Mouse (Mus musculus) liver, postnatal 0 days (tissue): ENCODE data around the gene Cog5. TPM values are rescaled to one million over a fixed set of nuclear protein-coding genes. Genes with fewer than 3 reads are reported as not detected.

ENCODE experiments used
- ATAC-seq: fragments of 200-750 bp; cut with Nextera tagmentation; 2 replicates; pipeline ENCODE4 v1.8.0; 2017; ENCODE audit warnings: mild to moderate bottlenecking, moderate library complexity
- DNase-seq: peaks from one replicate; pipeline ENCODE4 v3.0.0-alpha.2; 2016
- H3K27ac ChIP-seq: fragments of 300-500 bp; sonication (generic); 2 replicates; pipeline ENCODE4 v1.5.1; 2014; ENCODE audit warnings: antibody characterized with exemption, moderate library complexity, mild to moderate bottlenecking, low read depth
- H3K27me3 ChIP-seq: fragments of 300-500 bp; sonication (generic); 2 replicates; pipeline ENCODE4 v1.6.1; 2014; ENCODE audit warnings: low read length, control low read depth, mixed read lengths; ENCODE audit not compliant: insufficient read depth
- H3K36me3 ChIP-seq: fragments of 300-500 bp; sonication (generic); replicated peaks from 2 replicates; pipeline ENCODE4 v1.6.1; 2014; ENCODE audit warnings: mild to moderate bottlenecking, control low read depth, low read length, moderate library complexity, mixed read lengths; ENCODE audit not compliant: insufficient read depth
- H3K4me1 ChIP-seq: fragments of 300-500 bp; sonication (generic); 2 replicates; pipeline ENCODE4 v1.6.1; 2014; ENCODE audit warnings: antibody characterized with exemption, mild to moderate bottlenecking, control low read depth; ENCODE audit not compliant: insufficient read depth
- H3K4me2 ChIP-seq: fragments of 300-500 bp; sonication (generic); 2 replicates; pipeline ENCODE4 v1.6.1; 2014; ENCODE audit warnings: low read depth, mild to moderate bottlenecking, low read length, moderate library complexity, mixed read lengths
- H3K4me3 ChIP-seq: fragments of 300-500 bp; sonication (generic); 2 replicates; pipeline ENCODE4 v1.5.1; 2014; ENCODE audit warnings: low read depth, low read length
- H3K9ac ChIP-seq: fragments of 300-500 bp; sonication (generic); replicated peaks from 2 replicates; pipeline ENCODE4 v1.6.1; 2014; ENCODE audit warnings: mild to moderate bottlenecking, moderate library complexity
- H3K9me3 ChIP-seq: fragments of 300-500 bp; sonication (generic); 2 replicates; pipeline ENCODE4 v1.6.1; 2016; ENCODE audit warnings: mild to moderate bottlenecking, control low read depth, low read length, mixed read lengths
- CTCF ChIP-seq: sonication (generic); IDR thresholded peaks from 2 replicates; pipeline ENCODE4 v1.5.1; 2016; ENCODE audit warnings: antibody characterized with exemption, low read depth
- EP300 ChIP-seq: IDR thresholded peaks from 2 replicates; pipeline ENCODE4 v1.6.1; 2016; ENCODE audit warnings: antibody characterized with exemption, low read depth, mild to moderate bottlenecking
- WGBS: fragments of 180-500 bp; shearing (Covaris S2); extraction: QIAGEN DNeasy Blood & Tissue Kit; methylation state at CpG from one replicate; pipeline ENCODE4 v1.1.7; 2014; ENCODE audit not compliant: insufficient replicate concordance; 5-methylcytosine and 5-hydroxymethylcytosine counted together
- polyA plus RNA-seq: library from polyadenylated mRNA; unstranded; fragments of >200 nt; fragmentation: Nextera tagmentation; extraction: Ambion mirVana; gene quantifications from 2 replicates; pipeline ENCODE4 v1.2.1, GENCODE M21; 2015

Gene Cog5
- polyA plus RNA-seq, 1 experiment from 2014 or later = 6.4 TPM

GRCm38 (mm10) chr12:31967536-31967935 lies 312.9 kb downstream of the Cog5 start:
- peak; percentile 51 for ATAC-seq
- H3K36me3 ChIP-seq = peaks cover 14% of the 10 kb centered on the region
- TF ChIP-seq EP300 = peak; percentile 79; the same call in 1 of the 2 replicates
- peak; percentile 99 for TF ChIP-seq CTCF
- H3K27ac ChIP-seq = peak overlapping the region; percentile 81; the same call in 1 of the 2 replicates
- no peak overlapping the region for H3K9ac ChIP-seq
- WGBS = 3% methylated on average over 2 of the region's 2 CpGs
- H3K27me3 ChIP-seq = no peaks in the 10 kb centered on the region
- no peak overlapping the region for H3K4me3 ChIP-seq
- peak; percentile 55 for DNase-seq
- H3K4me2 ChIP-seq = no peak overlapping the region
- no peaks in the 10 kb centered on the region for H3K9me3 ChIP-seq
- H3K4me1 ChIP-seq = peaks cover 11% of the 10 kb centered on the region

GRCm38 (mm10) chr12:31969111-31969510 lies 314.4 kb downstream of the Cog5 start:
- Histone ChIP-seq H3K4me1 (peaks cover 22% of the 10 kb centered on the region), H3K36me3 (peaks cover 11% of the 10 kb centered on the region), H3K4me2 (no peak overlapping the region), H3K4me3 (no peak overlapping the region), H3K27ac (no peak overlapping the region), H3K9me3 (no peaks in the 10 kb centered on the region), H3K9ac (no peak overlapping the region), H3K27me3 (no peaks in the 10 kb centered on the region)
- ATAC-seq = no peak
- 36% methylated on average over 1 of the region's 1 CpGs for WGBS
- no peak for DNase-seq
- TF ChIP-seq EP300 (no peak), CTCF (no peak)

GRCm38 (mm10) chr12:31971547-31971946 lies 316.9 kb downstream of the Cog5 start:
- Histone ChIP-seq H3K9me3 (no peaks in the 10 kb centered on the region), H3K27ac (no peak overlapping the region), H3K4me3 (no peak overlapping the region), H3K4me2 (no peak overlapping the region), H3K36me3 (peaks cover 5% of the 10 kb centered on the region; the same call in 1 of the 2 replicates), H3K27me3 (no peaks in the 10 kb centered on the region), H3K9ac (no peak overlapping the region), H3K4me1 (peaks cover 11% of the 10 kb centered on the region)
- WGBS = 89% methylated on average over 8 of the region's 8 CpGs
- ATAC-seq (no peak), DNase-seq (no peak)
- TF ChIP-seq EP300 (no peak), CTCF (no peak)

- H3K9ac ChIP-seq = peak overlapping the region; percentile 31
- peak overlapping the region; percentile 96 for H3K27ac ChIP-seq
Observed at GRCm38 (mm10) chr12:31973473-31974172, 319.0 kb downstream of the Cog5 start.

GRCm38 (mm10) chr12:31976544-31976943 lies 321.9 kb downstream of the Cog5 start:
- no peak overlapping the region for H3K9ac ChIP-seq
- DNase-seq (peak; percentile 34), ATAC-seq (no peak)
- H3K4me1 ChIP-seq = peaks cover 11% of the 10 kb centered on the region
- no peak overlapping the region for H3K27ac ChIP-seq
- no peak overlapping the region for H3K4me3 ChIP-seq
- no peaks in the 10 kb centered on the region for H3K9me3 ChIP-seq
- WGBS = 54% methylated on average over 7 of the region's 7 CpGs
- H3K27me3 ChIP-seq = no peaks in the 10 kb centered on the region
- no peak overlapping the region for H3K4me2 ChIP-seq
- H3K36me3 ChIP-seq = 0 out of 2 replicates have a peak, but pooled peaks cover 1% of the 10 kb centered on the region
- TF ChIP-seq EP300 = no peak
- TF ChIP-seq CTCF = peak; percentile 60

More at GRCm38 (mm10) chr12:31973473-31974172, 319.0 kb downstream of the Cog5 start:
- peak overlapping the region; percentile 40; the same call in 1 of the 2 replicates for H3K4me2 ChIP-seq
- H3K27me3 ChIP-seq = no peaks in the 10 kb centered on the region
- H3K36me3 ChIP-seq = 0 out of 2 replicates have a peak, but pooled peaks cover 3% of the 10 kb centered on the region
- peaks cover 11% of the 10 kb centered on the region for H3K4me1 ChIP-seq
- 44% methylated on average over 13 of the region's 13 CpGs for WGBS
- no peak overlapping the region for H3K4me3 ChIP-seq
- no peaks in the 10 kb centered on the region for H3K9me3 ChIP-seq
- peak; percentile 96 for TF ChIP-seq EP300
- no peak for TF ChIP-seq CTCF
- ATAC-seq = peak; percentile 99
- peak; percentile 94 for DNase-seq

GRCm38 (mm10) chr12:31977613-31978195 lies 323.0 kb downstream of the Cog5 start:
- ATAC-seq = no peak
- Histone ChIP-seq H3K9ac (no peak overlapping the region), H3K27ac (no peak overlapping the region), H3K27me3 (no peaks in the 10 kb centered on the region), H3K36me3 (peaks cover 4% of the 10 kb centered on the region; the same call in 1 of the 2 replicates), H3K9me3 (no peaks in the 10 kb centered on the region), H3K4me2 (no peak overlapping the region), H3K4me1 (peaks cover 9% of the 10 kb centered on the region), H3K4me3 (no peak overlapping the region)
- no peak for DNase-seq
- WGBS = 81% methylated on average over 12 of the region's 12 CpGs
- TF ChIP-seq EP300 = no peak
- TF ChIP-seq CTCF = no peak
